Mouse (Mus musculus) lung, adult 2 months (tissue): ENCODE measurements at regions not wholly inside any gene's neighbourhood (a gene's known extent, or its start where the extent isn't known, plus 50 kb on each side); places are given as distances from the start of the nearest gene placed in this dataset.

Experiments
- CTCF ChIP-seq: fragments of 200-500 bp; IDR thresholded peaks from 2 replicates; pipeline ENCODE4 v1.5.1; 2011; ENCODE audit warnings: mild to moderate bottlenecking, low read length, control low read depth; ENCODE audit not compliant: insufficient read depth
- POLR2A ChIP-seq: fragments of 200-500 bp; IDR thresholded peaks from 2 replicates; pipeline ENCODE4 v1.6.1; 2011; ENCODE audit warnings: low read depth, mild to moderate bottlenecking, control low read depth, low read length, borderline replicate concordance; ENCODE audit errors: extremely low read depth

- TF ChIP-seq POLR2A = no peak
- TF ChIP-seq CTCF = no peak
These were observed 93.3 kb downstream of the Cyp26b1 start for GRCm38 (mm10) chr6:84500255-84500886.
